Mouse (Mus musculus) neural tube, postnatal 0 days (tissue): ENCODE data around the gene 2410002F23Rik. TPM values are rescaled to one million over a fixed set of nuclear protein-coding genes. Genes with fewer than 3 reads are reported as not detected.

Source experiments
- polyA plus RNA-seq: library from polyadenylated mRNA; unstranded; fragments of >200 nt; fragmentation: Nextera tagmentation; extraction: Ambion mirVana; gene quantifications from 2 replicates; pipeline ENCODE4 v1.2.1, GENCODE M21; 2015

The 2410002F23Rik gene
- 180 and 195 TPM in 2 replicates for polyA plus RNA-seq

DNA sequence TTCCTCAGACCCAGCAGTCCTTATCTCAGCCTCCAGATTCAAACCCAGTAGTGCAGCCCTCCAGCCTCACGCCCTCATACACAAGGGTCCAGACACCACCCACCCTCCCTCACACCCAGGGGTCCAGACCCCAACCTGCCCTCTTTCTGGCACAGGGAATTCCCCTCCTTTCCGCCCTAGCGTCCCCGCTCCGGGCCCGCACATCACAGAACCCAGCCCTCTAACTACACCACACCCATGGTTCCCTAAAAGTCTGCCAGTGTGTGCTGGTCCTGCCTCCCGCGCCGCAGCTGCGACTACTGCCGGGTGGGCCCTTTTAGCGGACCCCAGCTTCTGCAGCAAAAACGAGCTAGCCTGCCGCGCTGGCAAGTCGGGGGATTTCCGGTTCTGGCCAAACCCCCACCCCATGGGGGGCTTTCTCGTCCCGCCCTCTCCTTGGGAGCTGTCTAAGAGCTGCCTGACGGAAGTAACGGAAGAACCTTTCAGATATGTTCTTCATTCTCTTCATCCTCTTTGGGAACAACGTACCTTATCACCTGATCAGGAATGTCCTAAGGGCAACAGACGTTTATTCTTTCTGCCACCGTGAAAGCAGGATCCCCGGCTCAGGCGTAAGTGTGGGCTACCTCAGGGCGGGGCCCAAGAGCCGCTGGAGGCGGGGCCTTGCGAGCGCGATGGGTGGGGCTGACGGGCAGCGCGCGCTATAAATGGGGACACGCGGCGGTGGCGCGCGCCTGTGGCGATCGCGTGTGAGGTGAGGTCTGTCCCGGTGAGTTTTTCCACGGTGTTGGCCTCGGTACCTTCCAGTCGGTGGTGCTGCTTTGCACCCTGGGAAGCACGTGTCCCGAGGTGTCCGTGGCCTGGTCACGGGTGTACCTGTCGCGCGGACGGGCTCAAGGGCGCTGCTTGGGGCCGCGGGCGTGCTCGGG is at the start of gene 2410002F23Rik, which contains the start of gene 1700028J19Rik:
2410002F23Rik (plus strand) TSS at position 668 of the 929 bp plus-strand sequence.
1700028J19Rik (minus strand) TSS at position 641 of the 929 bp plus-strand sequence.

GRCm38 (mm10) chr7:44197891-44198290 is 48.6 kb upstream of the 2410002F23Rik start, which contains the start of gene Klk1b3:
Klk1b3 (plus strand) TSS chr7:44198191.

DNA sequence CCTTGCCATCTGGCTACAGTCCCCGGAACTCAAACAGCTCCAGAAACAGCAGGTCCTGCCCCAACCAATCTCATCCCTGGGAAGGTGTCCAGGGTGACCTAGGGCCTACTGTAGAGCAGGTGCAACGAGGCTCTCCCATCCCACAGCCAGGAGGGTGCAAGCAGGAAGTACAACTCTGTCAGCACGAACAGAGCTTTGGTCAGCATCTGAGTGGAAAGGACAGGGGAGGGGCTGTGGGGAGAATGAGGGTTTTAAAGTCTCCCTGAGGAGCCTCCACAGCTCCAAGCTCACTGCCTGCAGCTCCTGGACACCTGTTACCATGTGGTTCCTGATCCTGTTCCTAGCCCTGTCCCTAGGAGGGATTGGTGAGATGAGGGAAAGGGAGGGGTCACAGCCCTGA is 39.4 kb upstream of the 2410002F23Rik start, which contains the start of gene Klk1b4:
Klk1b4 (plus strand) TSS at position 301 of the 400 bp plus-strand sequence.

DNA sequence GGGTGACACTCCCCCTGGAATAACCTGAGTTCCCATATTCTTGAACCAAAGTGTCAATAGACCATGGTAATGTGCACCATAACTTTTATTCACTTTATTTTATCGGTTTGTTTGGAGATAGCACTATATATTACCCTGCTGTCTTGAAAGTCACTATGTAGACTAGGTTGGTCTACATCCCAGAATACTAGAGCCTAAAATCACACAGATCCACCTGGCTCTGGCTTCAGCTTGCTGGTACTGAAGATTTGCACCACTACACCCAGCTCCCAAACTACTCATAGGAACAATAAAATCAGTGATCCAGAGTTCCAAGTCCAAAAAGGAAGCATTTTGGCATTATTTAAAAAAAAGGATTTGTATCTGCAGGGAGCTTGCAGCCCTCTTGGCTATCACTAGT is 30.9 kb upstream of the 2410002F23Rik start, which contains the start of gene Klk1b5:
Klk1b5 (plus strand) TSS at position 301 of the 400 bp plus-strand sequence.

DNA sequence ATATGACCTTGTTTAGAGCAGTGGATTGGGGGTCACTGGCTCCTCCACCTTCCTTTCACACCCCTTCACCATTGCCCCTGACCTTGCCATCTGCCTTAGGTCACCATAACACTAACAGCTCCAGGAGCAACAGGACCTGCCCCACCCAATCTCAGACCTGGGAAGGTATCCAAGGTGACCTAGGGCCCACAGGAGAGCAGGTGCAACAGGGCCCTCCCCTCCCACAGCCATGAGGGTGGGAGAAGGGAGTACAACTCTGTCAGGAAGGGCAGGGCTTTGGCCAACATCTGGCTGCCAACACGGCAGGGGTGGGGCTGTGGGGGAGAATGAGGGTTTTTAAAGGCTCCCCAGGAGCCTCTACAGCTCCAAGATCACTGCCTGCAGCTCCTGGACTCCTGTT is 21.4 kb upstream of the 2410002F23Rik start, which contains the start of gene Klk1:
Klk1 (plus strand) TSS at position 285 of the 400 bp plus-strand sequence.

GRCm38 (mm10) chr7:44235909-44236308 is 10.6 kb upstream of the 2410002F23Rik start, which contains the start of gene Gm36864:
Gm36864 (plus strand) TSS chr7:44236177.

GRCm38 (mm10) chr7:44257278-44257677 is 10.8 kb downstream of the 2410002F23Rik start, which contains the start of gene Acp4:
Acp4 (minus strand) TSS chr7:44257378.

GRCm38 (mm10) chr7:44261147-44261546 is 14.6 kb downstream of the 2410002F23Rik start, which contains the start of gene Gm15517:
Gm15517 (plus strand) TSS chr7:44261447.

Other genes with a start within 250 kb of the 2410002F23Rik start
- gene Klk1b26, start 234.6 kb upstream of the 2410002F23Rik start, polyA plus RNA-seq = not detected in 2 replicates
- not detected in 2 replicates for gene Klk1b27, start 194.4 kb upstream of the 2410002F23Rik start, polyA plus RNA-seq
- gene Klk1b21, start 144.4 kb upstream of the 2410002F23Rik start, polyA plus RNA-seq = not detected in 2 replicates
- gene Klk1b22, start 134.0 kb upstream of the 2410002F23Rik start, polyA plus RNA-seq = not detected in 2 replicates
- not detected in 2 replicates for gene Klk1b16, start 110.0 kb upstream of the 2410002F23Rik start, polyA plus RNA-seq
- not detected in 2 replicates for gene Klk1b24, start 58.5 kb upstream of the 2410002F23Rik start, polyA plus RNA-seq
- not detected in 2 replicates for gene Klk1b3, start 48.5 kb upstream of the 2410002F23Rik start, polyA plus RNA-seq
- not detected in 2 replicates for gene Klk1b4, start 39.3 kb upstream of the 2410002F23Rik start, polyA plus RNA-seq
- not detected in 2 replicates for gene Klk1b5, start 30.8 kb upstream of the 2410002F23Rik start, polyA plus RNA-seq
- gene Klk1, start 21.4 kb upstream of the 2410002F23Rik start, polyA plus RNA-seq = not detected in 2 replicates
- 0.10 TPM in 1 of 2 replicates, not detected in the other for gene Gm36864, start 10.5 kb upstream of the 2410002F23Rik start, polyA plus RNA-seq
- 2.0 and 2.2 TPM in 2 replicates for gene 1700028J19Rik, start within 50 bp of the 2410002F23Rik start, polyA plus RNA-seq
- not detected in 2 replicates for gene Acp4, start 10.7 kb downstream of the 2410002F23Rik start, polyA plus RNA-seq
- not detected in 2 replicates for gene Gm15517, start 14.7 kb downstream of the 2410002F23Rik start, polyA plus RNA-seq
- 5.7 and 7.1 TPM in 2 replicates for gene Clec11a, start 60.2 kb downstream of the 2410002F23Rik start, polyA plus RNA-seq
- gene Shank1, start 63.5 kb downstream of the 2410002F23Rik start, polyA plus RNA-seq = 52.8 and 59.3 TPM in 2 replicates
- 100 and 108 TPM in 2 replicates for gene Syt3, start 137.4 kb downstream of the 2410002F23Rik start, polyA plus RNA-seq
- 4.4 and 6.2 TPM in 2 replicates for gene 1700008O03Rik, start 139.1 kb downstream of the 2410002F23Rik start, polyA plus RNA-seq
- 27.6 and 27.7 TPM in 2 replicates for gene Lrrc4b, start 182.3 kb downstream of the 2410002F23Rik start, polyA plus RNA-seq
- gene Aspdh, start 218.7 kb downstream of the 2410002F23Rik start, polyA plus RNA-seq = 1.8 and 2.4 TPM in 2 replicates
- gene Josd2, start 221.3 kb downstream of the 2410002F23Rik start, polyA plus RNA-seq = 37.0 and 40.2 TPM in 2 replicates
- gene Emc10, start 249.8 kb downstream of the 2410002F23Rik start, polyA plus RNA-seq = 183 and 194 TPM in 2 replicates
- gene Fam71e1, start 249.9 kb downstream of the 2410002F23Rik start, polyA plus RNA-seq = 21.1 and 31.4 TPM in 2 replicates